Mouse (Mus musculus): ENCODE measurements around the gene Gja3.

GRCm38 (mm10) chr14:57057204-57057562, 717 bp downstream of the Gja3 start:
- TF ChIP-seq CTCF (IDR thresholded peaks at IDR 0.05) (no peak), POLR2A (IDR thresholded peaks at IDR 0.05; ENCODE audit: insufficient read depth, low read depth, low read length) (no peak)

Measured in heart, adult 2 months (tissue).